Mouse (Mus musculus): ENCODE results near the gene Slain1. TPM values are rescaled to one million over a fixed set of nuclear protein-coding genes. Genes with fewer than 3 reads are reported as not detected.

Slain1 gene
- polyA plus RNA-seq, 1 experiment from 2014 or later, result 28.4 TPM

- Histone ChIP-seq H3K4me3 (replicated peaks; ENCODE audit: low read length) (no peak overlapping the region), H3K9ac (no peak overlapping the region), H3K9me3 (ENCODE audit: control insufficient read depth, low read length) (no peaks in the 10 kb centered on the region), H3K4me1 (replicated peaks; ENCODE audit: control insufficient read depth, insufficient read depth, low read length) (0 out of 2 replicates have a peak, but pooled peaks cover 3% of the 10 kb centered on the region), H3K27ac (no peak overlapping the region), H3K27me3 (ENCODE audit: control insufficient read depth, insufficient read depth, low read length) (no peaks in the 10 kb centered on the region), H3K36me3 (replicated peaks; ENCODE audit: control insufficient read depth, insufficient read depth) (no peaks in the 10 kb centered on the region), H3K4me2 (replicated peaks) (no peak overlapping the region)
- ATAC-seq (ENCODE audit: low FRiP score), result no peak
- WGBS, result 57% methylated on average over 9 of the region's 9 CpGs
- no peak for DNase-seq (ENCODE audit: low spot score)
These were observed 73.3 kb downstream of the Slain1 start for GRCm38 (mm10) chr14:103723314-103723713.

DNA sequence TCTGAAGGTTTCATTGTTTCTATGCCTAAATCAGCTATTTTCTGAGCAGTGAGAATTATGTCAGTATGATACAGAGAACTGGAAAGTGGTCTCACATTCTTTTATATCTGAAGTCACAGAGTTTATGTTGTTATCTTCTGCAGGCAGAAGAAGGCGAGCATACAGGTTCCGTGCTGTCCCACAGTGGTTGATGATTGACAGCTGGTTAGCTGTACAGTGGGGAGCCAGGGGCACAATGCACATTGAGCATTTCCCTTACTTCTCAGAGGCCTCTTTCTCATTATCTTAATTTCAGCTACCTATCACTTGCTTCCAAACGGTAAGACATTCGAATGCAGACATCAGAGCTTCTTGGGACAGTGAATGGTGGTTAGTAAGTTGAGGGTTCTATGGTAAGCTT, 73.8 kb downstream of the Slain1 start:
- no peaks in the 10 kb centered on the region for H3K9me3 ChIP-seq (ENCODE audit: control insufficient read depth, low read length)
- H3K4me1 ChIP-seq (replicated peaks; ENCODE audit: control insufficient read depth, insufficient read depth, low read length), result 0 out of 2 replicates have a peak, but pooled peaks cover 3% of the 10 kb centered on the region
- 77% methylated on average over 4 of the region's 4 CpGs for WGBS
- H3K9ac ChIP-seq, result no peak overlapping the region
- H3K27me3 ChIP-seq (ENCODE audit: control insufficient read depth, insufficient read depth, low read length), result no peaks in the 10 kb centered on the region
- DNase-seq (ENCODE audit: low spot score), result no peak
- no peak overlapping the region for H3K27ac ChIP-seq
- H3K4me3 ChIP-seq (replicated peaks; ENCODE audit: low read length), result no peak overlapping the region
- H3K36me3 ChIP-seq (replicated peaks; ENCODE audit: control insufficient read depth, insufficient read depth), result no peaks in the 10 kb centered on the region
- no peak for ATAC-seq (ENCODE audit: low FRiP score)
- H3K4me2 ChIP-seq (replicated peaks), result no peak overlapping the region

- DNase-seq (ENCODE audit: low spot score) (no peak), ATAC-seq (ENCODE audit: low FRiP score) (no peak)
- no peak overlapping the region for H3K27ac ChIP-seq
- no peak overlapping the region for H3K9ac ChIP-seq
- H3K9me3 ChIP-seq (ENCODE audit: control insufficient read depth, low read length), result no peaks in the 10 kb centered on the region
- H3K36me3 ChIP-seq (replicated peaks; ENCODE audit: control insufficient read depth, insufficient read depth), result no peaks in the 10 kb centered on the region
- WGBS, result 89% methylated on average over 8 of the region's 8 CpGs
- H3K4me1 ChIP-seq (replicated peaks; ENCODE audit: control insufficient read depth, insufficient read depth, low read length), result no peaks in the 10 kb centered on the region
- H3K4me3 ChIP-seq (replicated peaks; ENCODE audit: low read length), result no peak overlapping the region
- no peak overlapping the region for H3K4me2 ChIP-seq (replicated peaks)
- no peaks in the 10 kb centered on the region for H3K27me3 ChIP-seq (ENCODE audit: control insufficient read depth, insufficient read depth, low read length)
These were observed 78.5 kb downstream of the Slain1 start for GRCm38 (mm10) chr14:103728506-103728905.

DNA sequence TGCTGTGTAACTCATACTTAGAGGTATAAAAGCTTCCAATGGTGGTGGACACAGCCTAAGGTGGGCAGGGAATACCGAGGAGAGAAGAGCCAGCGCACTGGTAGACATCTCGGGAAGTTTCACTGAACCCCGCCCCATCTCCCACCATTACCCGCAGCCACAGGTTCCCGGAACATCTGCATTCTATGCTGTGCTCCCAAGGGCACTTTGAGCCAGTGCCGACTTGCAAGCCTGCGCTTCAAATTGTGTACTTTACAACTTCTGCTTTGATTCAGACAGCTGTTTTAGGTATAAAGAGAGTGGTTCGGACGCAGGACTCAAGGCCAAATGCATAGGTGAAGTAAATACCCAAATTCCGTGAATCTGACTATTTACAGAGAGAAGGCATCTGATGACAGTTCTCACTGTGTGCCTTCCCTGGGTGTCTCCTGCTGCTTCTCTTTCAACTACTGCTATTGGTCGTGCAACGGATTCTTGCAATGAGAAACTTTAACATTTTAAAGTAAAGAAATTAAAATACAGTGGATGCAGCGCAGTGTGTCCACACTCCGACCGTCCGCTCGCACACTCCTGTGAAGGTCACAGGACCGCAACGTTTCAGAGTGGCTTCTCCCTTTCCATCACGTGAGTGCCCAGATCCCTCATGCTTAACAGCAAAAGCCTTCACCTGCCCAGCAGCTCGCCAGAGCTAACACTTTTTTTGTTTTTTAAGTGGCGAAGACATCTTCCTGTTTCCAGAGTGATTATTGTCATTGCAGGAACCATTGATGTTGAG, 79.1 kb downstream of the Slain1 start:
- Histone ChIP-seq H3K4me1 (replicated peaks; ENCODE audit: control insufficient read depth, insufficient read depth, low read length) (no peaks in the 10 kb centered on the region), H3K4me3 (replicated peaks; ENCODE audit: low read length) (no peak overlapping the region), H3K9ac (no peak overlapping the region), H3K4me2 (replicated peaks) (no peak overlapping the region), H3K27ac (no peak overlapping the region), H3K27me3 (ENCODE audit: control insufficient read depth, insufficient read depth, low read length) (no peaks in the 10 kb centered on the region), H3K36me3 (replicated peaks; ENCODE audit: control insufficient read depth, insufficient read depth) (no peaks in the 10 kb centered on the region), H3K9me3 (ENCODE audit: control insufficient read depth, low read length) (no peaks in the 10 kb centered on the region)
- 84% methylated on average over 23 of the region's 23 CpGs for WGBS
- ATAC-seq (ENCODE audit: low FRiP score) (no peak), DNase-seq (ENCODE audit: low spot score) (no peak)

DNA sequence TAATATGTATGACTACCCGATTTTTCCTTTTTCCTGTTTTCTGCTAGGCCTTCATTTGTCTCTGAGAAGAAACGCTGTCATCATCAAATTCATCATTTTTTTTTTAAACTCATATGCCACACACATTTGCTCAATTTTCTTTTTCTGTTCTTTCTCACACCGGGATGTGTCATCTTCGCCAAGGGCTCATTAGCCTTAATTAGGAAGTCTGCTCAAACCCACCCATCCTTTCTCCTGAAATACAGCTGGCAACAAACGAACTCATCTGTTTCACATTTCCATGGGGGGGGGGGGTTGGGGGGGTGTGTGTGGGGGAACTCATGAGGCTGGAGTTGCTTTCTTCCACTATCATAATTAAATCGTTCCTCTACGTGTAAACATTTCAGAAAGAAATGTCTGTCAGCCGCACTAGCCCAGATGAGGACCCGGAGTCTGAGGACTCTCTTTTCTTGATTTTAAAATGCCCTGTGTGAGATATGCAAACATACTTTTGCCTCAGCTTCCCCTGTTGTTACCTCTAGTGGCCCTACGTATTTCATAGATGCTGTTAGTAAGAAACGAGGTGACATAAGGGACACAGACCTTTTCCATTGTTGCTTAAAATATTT, 79.8 kb downstream of the Slain1 start:
- Histone ChIP-seq H3K9me3 (ENCODE audit: control insufficient read depth, low read length) (no peaks in the 10 kb centered on the region), H3K36me3 (replicated peaks; ENCODE audit: control insufficient read depth, insufficient read depth) (no peaks in the 10 kb centered on the region), H3K27me3 (ENCODE audit: control insufficient read depth, insufficient read depth, low read length) (no peaks in the 10 kb centered on the region), H3K4me3 (replicated peaks; ENCODE audit: low read length) (no peak overlapping the region), H3K4me2 (replicated peaks) (no peak overlapping the region), H3K9ac (no peak overlapping the region), H3K4me1 (replicated peaks; ENCODE audit: control insufficient read depth, insufficient read depth, low read length) (no peaks in the 10 kb centered on the region), H3K27ac (no peak overlapping the region)
- WGBS, result 66% methylated on average over 11 of the region's 11 CpGs
- no peak for DNase-seq (ENCODE audit: low spot score)
- no peak for ATAC-seq (ENCODE audit: low FRiP score)

- ATAC-seq (ENCODE audit: low FRiP score), result no peak
- 67% methylated on average over 1 of the region's 1 CpGs for WGBS
- Histone ChIP-seq H3K4me1 (replicated peaks; ENCODE audit: control insufficient read depth, insufficient read depth, low read length) (no peaks in the 10 kb centered on the region), H3K9me3 (ENCODE audit: control insufficient read depth, low read length) (no peaks in the 10 kb centered on the region), H3K9ac (no peak overlapping the region), H3K36me3 (replicated peaks; ENCODE audit: control insufficient read depth, insufficient read depth) (no peaks in the 10 kb centered on the region), H3K4me2 (replicated peaks) (no peak overlapping the region), H3K4me3 (replicated peaks; ENCODE audit: low read length) (no peak overlapping the region), H3K27ac (no peak overlapping the region), H3K27me3 (ENCODE audit: control insufficient read depth, insufficient read depth, low read length) (no peaks in the 10 kb centered on the region)
- no peak for DNase-seq (ENCODE audit: low spot score)
These were observed 82.6 kb downstream of the Slain1 start for GRCm38 (mm10) chr14:103732626-103733025.

GRCm38 (mm10) chr14:103741216-103741615, 91.2 kb downstream of the Slain1 start:
- Histone ChIP-seq H3K4me1 (replicated peaks; ENCODE audit: control insufficient read depth, insufficient read depth, low read length) (no peaks in the 10 kb centered on the region), H3K4me3 (replicated peaks; ENCODE audit: low read length) (no peak overlapping the region), H3K36me3 (replicated peaks; ENCODE audit: control insufficient read depth, insufficient read depth) (no peaks in the 10 kb centered on the region), H3K4me2 (replicated peaks) (no peak overlapping the region), H3K27me3 (ENCODE audit: control insufficient read depth, insufficient read depth, low read length) (no peaks in the 10 kb centered on the region), H3K9ac (no peak overlapping the region), H3K9me3 (ENCODE audit: control insufficient read depth, low read length) (no peaks in the 10 kb centered on the region), H3K27ac (no peak overlapping the region)
- WGBS, result 86% methylated on average over 7 of the region's 7 CpGs
- DNase-seq (ENCODE audit: low spot score) (no peak), ATAC-seq (ENCODE audit: low FRiP score) (no peak)

DNA sequence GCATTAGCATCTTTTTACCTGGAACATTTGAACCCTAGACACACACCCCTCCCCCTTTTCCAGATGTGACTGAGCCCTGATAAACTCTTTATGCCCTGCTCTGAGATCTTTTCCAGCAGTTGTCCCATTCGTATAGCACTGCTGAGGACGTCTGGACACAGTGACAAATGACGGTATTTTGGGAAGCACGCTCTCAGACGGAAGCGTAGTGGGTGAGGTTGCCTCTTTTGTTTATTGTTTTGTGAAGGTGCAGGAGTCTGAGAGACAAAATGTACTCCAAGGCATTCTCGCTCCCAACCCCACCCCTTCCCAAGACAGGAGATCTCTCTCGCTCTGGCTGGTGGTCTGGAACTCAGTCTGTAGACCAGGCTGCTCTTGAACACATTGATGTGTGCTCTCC, 92.1 kb downstream of the Slain1 start:
- ATAC-seq (ENCODE audit: low FRiP score) (no peak), DNase-seq (ENCODE audit: low spot score) (no peak)
- no peaks in the 10 kb centered on the region for H3K27me3 ChIP-seq (ENCODE audit: control insufficient read depth, insufficient read depth, low read length)
- no peak overlapping the region for H3K27ac ChIP-seq
- H3K9ac ChIP-seq, result no peak overlapping the region
- no peaks in the 10 kb centered on the region for H3K4me1 ChIP-seq (replicated peaks; ENCODE audit: control insufficient read depth, insufficient read depth, low read length)
- H3K9me3 ChIP-seq (ENCODE audit: control insufficient read depth, low read length), result no peaks in the 10 kb centered on the region
- WGBS, result 67% methylated on average over 8 of the region's 8 CpGs
- no peak overlapping the region for H3K4me2 ChIP-seq (replicated peaks)
- H3K36me3 ChIP-seq (replicated peaks; ENCODE audit: control insufficient read depth, insufficient read depth), result no peaks in the 10 kb centered on the region
- H3K4me3 ChIP-seq (replicated peaks; ENCODE audit: low read length), result no peak overlapping the region

GRCm38 (mm10) chr14:103747345-103747744, 97.3 kb downstream of the Slain1 start:
- Histone ChIP-seq H3K27ac (no peak overlapping the region), H3K9ac (no peak overlapping the region), H3K4me2 (replicated peaks) (no peak overlapping the region), H3K4me1 (replicated peaks; ENCODE audit: control insufficient read depth, insufficient read depth, low read length) (peaks cover 5% of the 10 kb centered on the region; the same call in 1 of the 2 replicates), H3K27me3 (ENCODE audit: control insufficient read depth, insufficient read depth, low read length) (no peaks in the 10 kb centered on the region), H3K9me3 (ENCODE audit: control insufficient read depth, low read length) (no peaks in the 10 kb centered on the region), H3K36me3 (replicated peaks; ENCODE audit: control insufficient read depth, insufficient read depth) (no peaks in the 10 kb centered on the region), H3K4me3 (replicated peaks; ENCODE audit: low read length) (no peak overlapping the region)
- ATAC-seq (ENCODE audit: low FRiP score) (no peak), DNase-seq (ENCODE audit: low spot score) (no peak)
- whole genome bisulfite sequencing, result 58% methylated on average over 6 of the region's 6 CpGs

Measured in hindbrain, embryonic 14.5 days (tissue).